Mouse (Mus musculus) CH12F3 (cell line): ENCODE measurements around the gene Trim9.

Experiments
- in situ Hi-C: fragments of 300-500 bp; cut with MboI; formaldehyde crosslinking; loops from 2 replicates; pipeline ENCODE4 v1.14.3; 2020; ENCODE audit warnings: low sequenced_read_pairs

Trim9 gene

GRCm38 (mm10) chr12:70326393-70326792, 21.0 kb downstream of the Trim9 start:
- in situ Hi-C loops = no loop called here

- in situ Hi-C loops = no loop called here
Observed at GRCm38 (mm10) chr12:70325826-70326225, 21.6 kb downstream of the Trim9 start.

GRCm38 (mm10) chr12:70322790-70323189, 24.6 kb downstream of the Trim9 start:
- in situ Hi-C loops = no loop called here

- in situ Hi-C loops = no loop called here
Observed at GRCm38 (mm10) chr12:70316147-70316546, 31.3 kb downstream of the Trim9 start.

- in situ Hi-C loops = no loop called here
Observed at GRCm38 (mm10) chr12:70307881-70308280, 39.5 kb downstream of the Trim9 start.

GRCm38 (mm10) chr12:70307062-70307461, 40.4 kb downstream of the Trim9 start:
- in situ Hi-C loops = no loop called here

GRCm38 (mm10) chr12:70304014-70304413, 43.4 kb downstream of the Trim9 start:
- in situ Hi-C loops = no loop called here

- in situ Hi-C loops = no loop called here
Observed at GRCm38 (mm10) chr12:70303525-70303924, 43.9 kb downstream of the Trim9 start.

- in situ Hi-C loops = no loop called here
Observed at GRCm38 (mm10) chr12:70302022-70302720, 45.2 kb downstream of the Trim9 start.

GRCm38 (mm10) chr12:70293927-70294684, 53.3 kb downstream of the Trim9 start:
- in situ Hi-C loops = no loop called here

GRCm38 (mm10) chr12:70293165-70293926, 54.1 kb downstream of the Trim9 start:
- in situ Hi-C loops = no loop called here

- in situ Hi-C loops = no loop called here
Observed at GRCm38 (mm10) chr12:70285521-70285920, 61.9 kb downstream of the Trim9 start.

GRCm38 (mm10) chr12:70284979-70285378, 62.4 kb downstream of the Trim9 start:
- in situ Hi-C loops = no loop called here

- in situ Hi-C loops = no loop called here
Observed at GRCm38 (mm10) chr12:70283116-70283731, 64.2 kb downstream of the Trim9 start.

GRCm38 (mm10) chr12:70280930-70281329, 66.5 kb downstream of the Trim9 start:
- in situ Hi-C loops = no loop called here

- in situ Hi-C loops = no loop called here
Observed at GRCm38 (mm10) chr12:70280381-70280780, 67.0 kb downstream of the Trim9 start.

- in situ Hi-C loops = no loop called here
Observed at GRCm38 (mm10) chr12:70277071-70277939, 70.1 kb downstream of the Trim9 start.

GRCm38 (mm10) chr12:70269724-70270123, 77.7 kb downstream of the Trim9 start:
- in situ Hi-C loops = no loop called here

- in situ Hi-C loops = no loop called here
Observed at GRCm38 (mm10) chr12:70267314-70267713, 80.1 kb downstream of the Trim9 start.

- in situ Hi-C loops = no loop called here
Observed at GRCm38 (mm10) chr12:70266494-70266931, 80.9 kb downstream of the Trim9 start.
